Mouse (Mus musculus): Measurements from ENCODE around the gene Lrrc28.
"Not testable (repeated sequence)": the region's sequence is repeated elsewhere in the genome, so short reads cannot be mapped to it uniquely, and the experiment has no call there.

Lrrc28 gene

DNA sequence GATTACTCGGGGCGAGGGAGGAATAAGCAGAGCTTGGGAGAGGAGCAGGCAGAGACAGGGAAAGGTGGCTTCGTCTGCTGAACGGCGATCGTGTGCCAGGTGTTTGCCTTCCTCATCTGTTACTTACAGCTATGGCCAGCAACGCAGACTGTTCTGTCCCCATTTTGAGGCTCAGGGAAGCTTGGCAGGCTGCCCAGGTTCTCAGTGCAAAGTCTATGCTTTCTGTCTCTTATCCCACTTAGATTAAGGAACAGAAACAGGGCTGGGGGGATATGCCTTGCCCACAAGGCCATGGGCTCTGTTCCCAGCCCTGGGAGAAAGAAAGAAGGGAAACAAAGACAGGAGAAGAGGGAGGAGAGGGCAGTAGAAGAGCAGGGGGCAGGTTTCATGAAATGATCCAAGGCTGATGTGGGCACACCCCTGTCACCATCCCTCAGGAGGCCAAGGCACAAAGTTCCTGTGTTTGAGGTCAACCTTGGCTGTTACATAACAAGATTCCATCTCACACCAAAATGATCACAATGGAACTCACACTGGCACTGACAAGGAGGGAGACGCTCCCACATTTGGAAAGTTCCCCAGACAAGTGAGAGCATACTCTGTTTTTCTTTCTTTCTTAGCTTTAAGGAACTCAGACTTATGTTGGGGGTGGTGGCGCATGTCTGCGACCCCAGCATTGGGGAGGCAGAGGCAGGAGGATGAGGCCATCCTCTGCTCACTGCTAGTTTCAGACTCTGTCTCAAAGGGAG is 116.8 kb downstream of the Lrrc28 start:
- DNase-seq: peak; percentile 89

GRCm38 (mm10) chr7:67525886-67526580 is 119.0 kb downstream of the Lrrc28 start:
- DNase-seq: no peak

DNA sequence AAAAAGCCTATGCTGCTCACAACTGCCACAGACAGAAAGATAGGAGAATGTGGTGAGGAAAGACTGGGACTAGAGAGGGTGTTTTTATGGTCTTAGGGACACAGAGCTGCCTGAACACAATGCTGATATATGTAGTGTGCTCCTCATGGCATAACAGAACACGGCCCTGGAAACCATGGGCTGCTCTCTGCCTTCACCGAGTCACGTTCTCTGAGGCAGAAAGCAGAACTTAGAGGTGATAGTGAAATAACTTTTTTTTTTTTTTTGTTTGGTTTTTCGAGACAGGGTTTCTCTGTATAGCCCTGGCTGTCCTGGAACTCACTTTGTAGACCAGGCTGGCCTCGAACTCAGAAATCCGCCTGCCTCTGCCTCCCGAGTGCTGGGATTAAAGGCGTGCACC is 121.0 kb downstream of the Lrrc28 start:
- not testable (repeated sequence) for DNase-seq

DNA sequence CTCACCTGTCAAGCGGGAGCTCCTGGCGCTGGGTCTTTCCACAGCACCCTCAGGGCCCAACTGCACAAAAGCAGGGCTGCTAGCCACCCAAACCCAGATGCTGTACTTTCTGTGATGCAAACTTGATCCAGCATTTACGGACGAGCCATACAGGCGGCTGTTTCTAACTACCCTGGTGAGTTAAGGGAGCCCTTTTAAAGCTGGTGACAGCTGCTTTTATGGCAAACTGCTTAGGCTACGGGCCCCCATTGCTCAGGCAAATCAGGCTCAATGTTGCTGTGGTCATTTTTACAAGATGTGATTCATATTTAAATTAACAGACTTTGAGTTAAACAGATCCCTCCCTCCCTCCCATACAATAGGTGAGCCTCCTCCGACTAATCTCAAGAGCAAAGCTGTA is 121.7 kb downstream of the Lrrc28 start:
- no peak for DNase-seq

- DNase-seq: not testable (repeated sequence)
These were observed 123.3 kb downstream of the Lrrc28 start for GRCm38 (mm10) chr7:67521731-67522130.

DNA sequence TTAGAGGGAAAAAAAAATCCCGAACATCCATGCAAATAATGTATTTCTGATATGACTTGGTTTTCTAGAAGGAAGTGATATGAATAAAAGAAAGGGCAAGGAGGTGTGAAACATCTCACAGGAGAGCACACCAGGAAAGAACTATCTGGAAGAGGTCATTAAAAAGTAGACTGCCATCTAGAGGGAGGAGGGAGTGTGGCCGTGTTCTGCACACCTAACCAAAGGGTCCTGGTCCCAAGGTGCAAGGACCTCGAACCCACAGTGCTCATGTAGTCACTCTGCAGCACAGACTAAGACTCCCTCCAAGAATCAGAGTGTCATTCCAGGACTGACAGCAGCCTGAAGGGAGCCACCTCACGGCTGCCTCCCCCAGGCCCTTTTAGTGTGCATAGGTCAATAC is 124.1 kb downstream of the Lrrc28 start:
- no peak for DNase-seq

GRCm38 (mm10) chr7:67520001-67520400 is 125.1 kb downstream of the Lrrc28 start:
- no peak for DNase-seq

GRCm38 (mm10) chr7:67515621-67516020 is 129.4 kb downstream of the Lrrc28 start:
- DNase-seq: no peak

- no peak for DNase-seq
These were observed 130.2 kb downstream of the Lrrc28 start for GRCm38 (mm10) chr7:67514893-67515292.

DNA sequence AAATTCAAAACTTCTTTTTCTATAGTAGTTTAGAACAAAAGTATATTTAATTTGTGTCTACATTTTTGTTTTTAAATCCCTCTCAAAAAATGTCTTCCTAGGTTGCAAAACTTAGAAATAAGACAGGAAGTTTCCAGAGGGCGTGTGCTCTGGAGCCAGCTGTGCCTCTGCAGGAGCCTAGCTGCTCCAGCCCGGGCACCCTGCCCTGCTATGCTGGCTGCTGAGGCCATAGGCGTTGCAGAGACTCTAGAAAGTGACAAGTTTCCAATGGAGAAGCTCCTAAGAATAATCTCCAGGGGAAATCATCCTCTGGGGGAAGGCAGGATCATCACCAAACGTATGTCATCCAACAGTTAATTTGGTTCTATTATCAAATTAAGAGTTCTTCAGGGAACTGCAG is 130.7 kb downstream of the Lrrc28 start:
- no peak for DNase-seq

GRCm38 (mm10) chr7:67513656-67514055 is 131.4 kb downstream of the Lrrc28 start:
- DNase-seq: peak; percentile 37

- no peak for DNase-seq
These were observed 133.5 kb downstream of the Lrrc28 start for GRCm38 (mm10) chr7:67511606-67512005.

DNA sequence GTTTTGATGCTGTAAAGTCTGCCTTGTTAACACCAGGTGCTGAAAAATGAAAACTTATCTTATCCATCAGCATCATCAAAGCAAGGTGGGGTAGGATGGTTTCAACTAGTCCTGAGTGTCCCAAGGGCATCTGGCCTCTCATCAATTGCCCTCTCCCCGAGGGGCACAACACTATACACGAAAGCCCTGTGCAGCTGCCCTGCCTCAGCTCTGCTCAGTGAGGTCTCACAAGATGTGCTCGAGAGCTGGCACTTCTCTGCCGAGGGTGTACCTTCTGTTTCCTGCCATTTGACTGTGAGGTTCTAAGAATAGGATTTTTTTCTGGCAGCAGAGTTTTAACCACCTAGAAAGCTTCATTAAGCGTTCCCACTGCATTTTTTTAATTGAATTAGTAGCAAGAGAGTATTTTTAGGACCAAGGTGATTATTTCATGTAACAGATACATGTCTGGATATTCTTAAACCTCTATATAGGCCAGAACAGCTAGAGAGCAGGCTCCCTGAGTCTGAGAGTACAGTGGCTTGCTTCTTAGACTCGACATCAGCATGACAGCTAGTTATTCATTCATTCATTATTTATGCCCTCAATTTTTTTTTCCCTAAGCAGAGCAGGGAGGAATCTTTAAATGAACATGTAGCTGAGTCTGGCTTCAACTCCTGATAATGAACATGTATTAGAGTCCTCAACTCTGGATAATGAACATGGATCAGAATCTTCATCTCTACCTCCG is 141.6 kb downstream of the Lrrc28 start:
- peak; percentile 50 for DNase-seq

GRCm38 (mm10) chr7:67502631-67503030 is 142.4 kb downstream of the Lrrc28 start:
- no peak for DNase-seq

GRCm38 (mm10) chr7:67500878-67501277 is 144.2 kb downstream of the Lrrc28 start:
- no peak for DNase-seq

GRCm38 (mm10) chr7:67500076-67500828 is 144.8 kb downstream of the Lrrc28 start:
- no peak for DNase-seq

- DNase-seq: no peak
These were observed 145.6 kb downstream of the Lrrc28 start for GRCm38 (mm10) chr7:67499516-67499915.

GRCm38 (mm10) chr7:67493795-67494687 is 151.0 kb downstream of the Lrrc28 start:
- DNase-seq: no peak

- DNase-seq: peak; percentile 55
These were observed 157.1 kb downstream of the Lrrc28 start for GRCm38 (mm10) chr7:67487889-67488411.

DNA sequence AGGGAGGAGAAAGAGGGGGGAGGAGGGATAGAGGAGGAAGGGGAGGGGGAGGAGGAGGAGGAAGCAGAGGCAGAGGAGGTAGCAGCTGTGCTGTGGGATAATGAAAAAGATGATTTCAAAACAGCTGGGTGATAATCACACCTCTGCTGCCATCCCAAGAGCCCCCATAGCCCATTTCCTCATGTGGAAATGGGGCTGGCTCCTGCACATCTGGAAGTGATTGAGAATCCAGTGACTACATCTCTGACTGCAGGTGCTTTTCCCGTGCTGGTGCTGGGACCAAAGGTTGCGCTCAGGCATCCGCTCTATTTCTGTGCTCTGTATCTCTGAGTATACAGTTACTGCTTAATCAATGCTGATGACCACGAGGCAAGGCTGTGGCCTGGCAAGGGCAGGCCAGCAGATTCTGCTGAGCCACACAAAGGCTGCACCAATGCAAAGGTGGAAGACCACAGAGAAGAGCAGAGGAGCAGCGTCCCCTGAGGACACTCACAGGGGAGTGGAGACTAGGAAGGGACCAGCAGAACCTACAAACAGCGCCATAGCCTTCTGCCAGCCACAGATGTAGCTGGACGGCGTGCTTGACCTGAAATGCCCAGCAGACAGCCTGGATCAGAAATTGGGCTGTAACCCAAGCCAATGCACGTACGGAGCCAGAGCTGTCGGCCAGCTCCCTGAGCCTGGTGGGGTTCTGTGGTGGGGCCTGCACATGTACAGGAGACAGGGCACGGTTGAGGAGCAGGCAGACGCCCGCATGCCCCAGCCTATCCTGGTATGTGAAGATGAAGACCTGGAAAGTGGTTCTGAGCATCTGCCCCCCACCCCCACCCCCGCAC is 157.9 kb downstream of the Lrrc28 start:
- no peak for DNase-seq

DNA sequence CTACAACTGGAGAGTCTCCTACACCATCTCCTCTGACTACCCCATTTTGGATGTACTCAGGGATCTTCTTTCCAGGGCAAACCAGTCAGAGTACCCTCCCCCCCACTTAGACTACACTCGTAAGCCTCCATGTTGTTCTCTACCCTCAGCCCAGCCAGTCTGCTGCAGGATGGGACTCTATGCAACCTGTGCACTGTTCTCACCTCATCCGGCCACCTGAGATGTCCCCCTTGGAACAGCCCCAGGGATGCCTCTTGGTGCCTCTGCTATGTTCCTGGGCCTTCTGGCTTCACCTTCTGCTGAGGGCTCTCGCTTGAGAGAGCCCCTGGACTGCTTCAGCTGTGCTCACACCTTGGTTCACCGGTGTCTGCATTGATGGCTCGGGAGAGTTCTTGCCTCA is 158.7 kb downstream of the Lrrc28 start:
- no peak for DNase-seq
